Mouse (Mus musculus) kidney, adult 2 months (tissue): Measurements from ENCODE around the gene Abca3.

ENCODE experiments used
- CTCF ChIP-seq: fragments of 200-500 bp; conservative IDR thresholded peaks from 2 replicates; pipeline ENCODE4 v1.5.1; 2011; ENCODE audit warnings: low read depth, mild to moderate bottlenecking, control low read depth, low read length, moderate library complexity, mixed read lengths; ENCODE audit not compliant: insufficient read depth, insufficient read length
- POLR2A ChIP-seq: fragments of 200-500 bp; IDR thresholded peaks from one replicate; pipeline ENCODE4 v1.6.1; 2011; ENCODE audit warnings: low read depth, low read length, control low read depth

DNA sequence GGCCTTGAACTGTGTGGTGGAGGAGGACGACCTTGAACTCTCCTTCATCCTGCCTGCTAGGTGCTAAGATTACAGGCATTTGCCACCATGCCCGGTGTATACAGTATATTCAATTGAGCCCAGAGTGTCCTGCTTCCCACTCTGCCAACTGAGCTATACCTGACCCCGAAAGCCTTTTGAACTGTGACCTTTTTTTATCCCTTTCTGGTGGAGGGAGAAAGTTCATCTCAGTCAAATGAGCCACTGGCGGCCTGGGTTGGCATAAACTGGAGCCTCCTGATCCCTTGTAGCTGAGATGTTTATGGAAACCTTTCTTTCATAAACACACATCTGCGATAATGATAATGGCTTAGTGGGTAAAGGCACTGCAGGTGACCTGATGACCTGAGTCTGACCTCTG lies 9.5 kb downstream of the Abca3 start:
- no peak for TF ChIP-seq CTCF
- no peak for TF ChIP-seq POLR2A
